Mouse (Mus musculus) CD8-positive naive resting alpha-beta T cell, adult 2 months (primary cell): ENCODE measurements around the gene Tedc1.

Experiments
- DNase-seq, 2 experiments: peaks; one replicate each; pipeline ENCODE4 v3.0.0; 2022; ENCODE audit warnings: low read depth in 2 of 2, low spot score in 2 of 2

Tedc1 gene

GRCm38 (mm10) chr12:113155887-113156539, at the start of gene Tedc1:
Tedc1 (plus strand) TSS chr12:113156421.
- DNase-seq = peak; percentile 99 to 100

GRCm38 (mm10) chr12:113107431-113108124, 48.6 kb upstream of the Tedc1 start:
- DNase-seq = no peak

DNA sequence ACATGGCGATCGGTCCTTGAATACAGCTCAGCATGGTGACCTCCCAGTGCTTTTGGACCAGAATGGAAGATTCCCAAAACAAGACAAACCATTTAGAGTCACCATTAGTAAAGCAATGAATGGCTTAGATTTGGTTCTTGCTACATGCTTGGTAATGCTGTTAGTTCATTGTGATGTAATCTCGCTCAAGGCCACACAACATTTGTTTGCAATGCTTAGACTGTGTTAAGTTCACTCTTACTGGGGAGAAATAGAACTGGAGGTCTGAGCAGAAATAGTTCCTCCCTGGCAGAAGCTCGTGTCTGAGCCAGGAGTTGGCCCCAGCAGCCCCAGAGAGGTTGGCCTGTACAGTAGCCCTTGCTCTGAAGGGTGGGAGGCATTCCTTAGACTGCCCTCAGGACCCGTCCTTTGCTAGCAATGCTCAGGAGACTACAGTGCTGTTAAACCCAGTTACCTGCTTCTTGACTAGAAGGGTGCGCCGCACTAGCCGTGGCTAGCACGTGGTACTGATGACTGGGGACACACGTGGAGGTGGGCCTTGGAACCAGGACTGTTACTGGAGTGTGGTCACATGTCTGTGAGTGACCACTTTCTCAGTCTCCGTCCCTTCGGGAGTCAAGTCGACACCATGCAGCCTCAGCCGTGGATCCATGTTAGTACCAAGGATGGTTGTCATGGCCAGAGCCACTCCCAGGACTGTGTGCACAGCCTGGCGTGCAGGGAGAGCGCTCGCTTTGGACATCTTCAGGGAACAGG, 47.5 kb upstream of the Tedc1 start:
- no peak for DNase-seq

DNA sequence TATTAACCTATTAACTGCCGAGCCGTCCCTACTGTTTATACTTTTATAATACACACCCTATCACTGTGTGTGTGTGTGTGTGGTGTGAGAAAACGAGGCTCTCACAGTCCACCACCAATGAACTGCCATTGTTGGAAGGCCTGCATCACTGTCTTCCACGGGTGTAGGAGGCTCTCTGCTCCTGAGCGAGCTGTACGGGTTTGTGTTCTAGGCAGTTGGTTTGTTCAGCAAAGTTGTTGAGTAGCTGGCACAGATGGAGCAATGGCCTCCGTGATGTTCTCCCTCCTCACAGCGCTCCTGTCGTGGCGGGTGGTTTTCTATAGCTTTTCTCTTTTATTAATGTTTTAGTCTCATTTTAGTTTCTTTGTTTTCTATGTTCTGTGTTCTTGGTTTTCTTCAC, 46.4 kb upstream of the Tedc1 start:
- no peak for DNase-seq

GRCm38 (mm10) chr12:113114141-113114540, 42.1 kb upstream of the Tedc1 start:
- DNase-seq = no peak

DNA sequence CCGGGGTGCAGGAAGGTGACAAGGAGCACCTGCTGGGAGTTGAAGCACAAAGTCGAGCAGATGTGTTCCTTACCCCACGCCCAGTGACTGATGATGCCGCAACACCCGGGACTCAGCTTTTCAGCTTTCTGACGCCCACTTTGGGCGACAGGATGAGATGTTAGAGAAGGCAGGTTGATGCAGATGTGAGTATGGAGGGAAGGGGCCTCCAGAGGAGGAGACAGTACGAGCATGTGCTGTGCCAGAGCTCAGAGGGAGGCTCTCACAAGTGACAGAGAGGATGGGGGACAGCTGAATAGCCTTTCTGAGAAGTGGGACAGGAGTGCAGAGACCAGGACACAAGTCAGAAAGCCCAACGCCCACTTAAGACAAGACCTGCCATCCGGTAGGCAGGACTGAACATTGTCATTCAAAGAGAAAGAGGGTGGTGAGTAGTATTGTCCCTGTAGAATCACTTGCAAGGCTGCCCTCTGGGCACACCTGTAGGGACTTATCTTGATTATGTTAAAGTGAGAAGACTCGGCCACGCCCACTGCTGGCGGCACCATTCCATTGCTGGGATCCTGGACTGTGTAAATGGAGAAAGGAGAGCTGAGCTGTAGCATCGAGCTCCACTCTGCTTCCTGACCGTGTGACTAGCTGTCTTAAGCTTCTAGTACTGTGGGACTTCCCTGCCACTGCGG, 41.2 kb upstream of the Tedc1 start:
- no peak for DNase-seq

DNA sequence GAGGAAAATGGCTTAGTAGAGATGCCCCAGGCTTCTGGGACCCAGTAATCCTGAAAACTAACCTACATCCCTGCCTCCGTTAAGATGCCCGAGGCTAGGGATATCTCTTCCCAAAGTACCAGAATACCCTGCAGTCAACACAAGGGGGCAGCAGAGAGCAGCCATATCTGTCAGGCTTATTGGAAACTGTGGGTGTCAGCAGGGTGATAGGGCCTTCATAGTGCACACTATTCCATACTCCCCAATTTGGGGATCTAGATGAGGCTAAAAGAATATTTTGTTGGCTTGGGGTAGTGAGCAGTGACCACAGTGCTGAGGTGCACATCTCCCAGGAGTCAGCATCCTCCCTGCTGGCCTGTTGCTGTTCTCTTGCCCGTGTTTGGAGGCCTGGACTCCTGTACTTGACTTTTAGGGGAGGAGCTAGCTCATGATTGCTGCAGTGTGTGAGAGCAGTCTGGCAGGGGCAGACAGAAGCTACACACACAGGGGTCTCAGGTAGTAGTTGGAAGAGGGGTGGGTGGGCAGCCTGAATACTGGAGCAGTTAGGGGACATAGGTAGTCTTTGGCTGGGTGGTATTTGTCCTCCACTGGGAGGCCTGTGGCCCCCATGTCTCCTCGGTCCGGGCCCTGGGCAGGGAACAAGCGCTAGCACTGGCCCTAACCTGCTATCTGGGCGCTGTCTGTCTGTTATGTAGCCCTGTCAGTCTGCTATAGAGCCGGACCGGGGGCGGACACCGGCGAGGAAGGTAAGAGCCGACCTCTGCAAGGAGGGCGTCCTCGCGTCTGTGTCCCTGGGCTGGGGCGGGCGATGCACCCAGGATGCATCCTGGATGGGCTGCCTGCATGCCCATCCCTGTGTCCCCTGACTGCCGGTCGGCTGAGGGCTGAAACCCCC, 36.5 kb upstream of the Tedc1 start:
- DNase-seq = peak; percentile 64 to 72

DNA sequence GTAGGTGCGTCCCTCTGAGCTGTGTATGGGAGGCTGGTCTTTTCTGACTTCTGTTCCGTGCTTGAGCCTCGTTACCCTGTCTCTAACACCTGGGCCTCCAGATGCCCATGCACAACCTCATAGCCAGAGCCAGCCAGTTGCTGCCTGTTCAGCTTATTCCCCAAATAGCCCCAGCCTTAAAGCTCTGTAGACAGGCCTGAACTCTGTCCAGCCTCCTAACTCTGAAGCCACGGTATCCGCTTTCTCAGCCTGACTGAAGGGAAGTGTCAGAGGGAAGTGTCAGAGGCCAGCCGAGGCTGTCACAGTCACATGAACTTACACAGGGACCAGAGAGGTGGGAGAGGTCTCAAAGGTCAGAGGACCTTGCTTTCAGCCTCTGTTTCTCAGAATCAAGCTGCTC, 31.5 kb upstream of the Tedc1 start:
- DNase-seq = no peak

- no peak for DNase-seq
Observed at GRCm38 (mm10) chr12:113130732-113131131, 25.5 kb upstream of the Tedc1 start.

DNA sequence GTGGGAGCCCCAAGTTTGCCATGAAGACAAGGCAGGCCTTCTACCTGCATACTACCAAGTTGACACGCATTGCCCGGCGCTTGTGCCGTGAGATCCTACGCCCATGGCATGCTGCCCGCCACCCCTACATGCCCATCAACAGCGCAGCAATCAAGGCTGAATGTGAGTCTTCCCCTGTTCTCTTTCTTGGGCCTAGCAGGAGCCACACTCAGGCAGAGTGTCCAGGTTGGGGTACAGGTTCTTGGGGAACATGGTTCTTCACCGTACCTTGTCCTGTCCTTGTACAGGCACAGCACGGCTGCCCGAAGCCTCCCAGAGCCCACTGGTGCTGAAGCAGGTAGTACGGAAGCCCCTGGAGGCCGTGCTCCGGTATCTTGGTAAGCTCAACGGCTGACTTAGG, 24.6 kb upstream of the Tedc1 start:
- no peak for DNase-seq

DNA sequence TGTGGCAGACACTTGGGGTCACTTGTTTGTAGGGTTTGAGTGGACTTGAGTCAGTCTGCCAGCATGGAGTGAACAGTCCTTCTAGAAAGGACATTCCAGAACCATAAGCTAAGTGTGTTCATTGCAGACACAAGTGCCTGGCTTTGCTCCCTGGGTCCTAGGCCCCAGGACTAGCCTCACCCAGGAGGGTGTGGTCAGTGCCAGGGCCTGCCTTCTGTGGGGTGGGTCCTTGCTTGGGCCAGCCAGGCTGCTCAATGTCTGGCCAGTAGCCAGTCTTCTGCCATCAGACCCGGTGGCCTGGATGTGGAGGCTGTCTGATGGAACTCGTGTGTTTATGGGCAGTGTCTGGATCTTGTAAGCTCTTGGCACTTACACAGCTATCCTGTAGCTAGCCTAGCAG, 23.7 kb upstream of the Tedc1 start:
- DNase-seq = no peak

DNA sequence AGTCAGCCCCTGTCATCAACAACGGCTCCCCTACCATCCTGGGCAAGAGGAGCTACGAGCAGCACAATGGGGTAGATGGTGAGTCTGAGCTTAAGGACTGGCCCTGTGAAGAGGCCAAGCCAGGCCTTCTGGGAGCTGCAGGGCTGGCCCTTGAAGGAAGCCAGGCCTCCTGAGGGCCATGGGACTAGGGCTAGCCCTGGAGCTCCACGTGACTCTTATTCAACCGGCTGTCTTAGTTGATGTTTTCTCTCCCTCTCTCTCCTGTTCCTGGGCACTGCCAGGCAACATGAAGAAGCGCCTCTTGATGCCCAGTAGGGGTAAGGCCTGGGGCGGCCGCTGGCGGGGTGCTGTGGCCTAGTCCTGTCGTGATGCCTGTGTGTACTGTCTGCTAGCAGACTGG, 23.0 kb upstream of the Tedc1 start:
- no peak for DNase-seq

DNA sequence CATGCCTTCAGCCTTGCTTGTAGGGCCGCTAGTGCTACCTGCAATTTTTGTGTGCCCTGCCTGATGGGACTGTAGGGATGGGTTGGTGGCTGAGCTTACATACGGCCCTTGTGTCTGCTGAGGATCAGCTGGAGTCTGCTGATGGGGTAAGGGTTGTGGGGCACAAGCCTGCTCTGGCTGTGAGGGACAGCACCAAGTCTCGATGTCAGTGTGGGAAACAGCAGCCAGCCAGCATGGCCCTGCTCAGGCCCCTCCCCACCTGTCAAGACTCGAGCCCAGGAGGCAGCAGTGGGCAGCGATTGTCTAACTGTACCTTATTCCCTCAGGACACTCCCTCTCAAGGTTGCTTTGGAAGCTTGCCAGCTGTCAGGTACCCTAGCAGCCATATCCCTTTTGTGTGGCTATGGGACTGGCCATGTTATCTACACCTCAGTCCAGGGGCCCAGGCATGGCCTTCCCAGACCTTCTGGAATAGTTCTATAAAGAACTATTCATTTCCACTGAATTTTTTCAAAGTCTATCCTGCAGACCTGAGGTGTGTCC, 22.3 kb upstream of the Tedc1 start:
- no peak for DNase-seq

DNA sequence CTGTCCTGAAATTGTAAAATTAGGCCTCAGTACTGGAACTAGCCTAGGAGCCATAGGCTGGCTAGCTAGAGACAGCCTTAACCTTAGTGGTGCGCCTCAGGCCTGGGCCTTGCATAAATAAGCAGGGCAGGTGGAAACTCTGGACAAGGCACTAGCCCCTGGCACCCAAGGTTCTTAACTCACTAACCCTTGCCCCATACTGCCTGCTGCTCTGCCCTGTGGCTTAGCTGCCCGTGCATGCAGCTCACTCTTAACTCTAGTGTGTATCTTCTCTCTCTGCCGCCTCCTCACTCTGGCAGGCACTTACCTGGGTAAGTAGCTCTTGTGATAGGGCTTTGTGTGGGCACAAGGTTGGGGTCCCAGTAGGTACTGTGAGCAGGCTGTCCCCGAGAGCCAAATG, 21.7 kb upstream of the Tedc1 start:
- DNase-seq = no peak

GRCm38 (mm10) chr12:113135401-113135800, 20.8 kb upstream of the Tedc1 start:
- no peak for DNase-seq

- no peak for DNase-seq
Observed at GRCm38 (mm10) chr12:113136492-113137020, 19.7 kb upstream of the Tedc1 start.

- DNase-seq = no peak
Observed at GRCm38 (mm10) chr12:113137260-113138213, 18.7 kb upstream of the Tedc1 start.

GRCm38 (mm10) chr12:113138291-113138690, 17.9 kb upstream of the Tedc1 start:
- no peak for DNase-seq
